Mouse (Mus musculus) kidney, adult 2 months (tissue): ENCODE data around the gene Sec62.

Experiments
- CTCF ChIP-seq: fragments of 200-500 bp; conservative IDR thresholded peaks from 2 replicates; pipeline ENCODE4 v1.5.1; 2011; ENCODE audit warnings: low read depth, mild to moderate bottlenecking, control low read depth, low read length, moderate library complexity, mixed read lengths; ENCODE audit not compliant: insufficient read depth, insufficient read length
- POLR2A ChIP-seq: fragments of 200-500 bp; IDR thresholded peaks from one replicate; pipeline ENCODE4 v1.6.1; 2011; ENCODE audit warnings: low read depth, low read length, control low read depth

- TF ChIP-seq CTCF (no peak), POLR2A (no peak)
Measured at GRCm38 (mm10) chr3:30793403-30794221, 937 bp downstream of the Sec62 start.
